Mouse (Mus musculus) lung, postnatal 0 days (tissue): Measurements from ENCODE around the gene Asap2. TPM values are rescaled to one million over a fixed set of nuclear protein-coding genes. Genes with fewer than 3 reads are reported as not detected.

Experiments
- ATAC-seq: fragments of 200-750 bp; cut with Nextera tagmentation; 2 replicates; pipeline ENCODE4 v1.8.0; 2017; ENCODE audit warnings: moderate library complexity
- DNase-seq: peaks from one replicate; pipeline ENCODE4 v3.0.0-alpha.2; 2016; ENCODE audit warnings: low spot score
- H3K27ac ChIP-seq: fragments of 300-500 bp; sonication (generic); 2 replicates; pipeline ENCODE4 v1.5.1; 2014; ENCODE audit warnings: antibody characterized with exemption, mild to moderate bottlenecking, low read length, mixed read lengths
- H3K27me3 ChIP-seq: fragments of 300-500 bp; sonication (generic); replicated peaks from 2 replicates; pipeline ENCODE4 v1.6.1; 2014; ENCODE audit warnings: low read length, mixed read lengths; ENCODE audit not compliant: insufficient read depth
- H3K36me3 ChIP-seq: fragments of 300-500 bp; sonication (generic); 2 replicates; pipeline ENCODE4 v1.6.1; 2014; ENCODE audit warnings: low read length, mixed read lengths; ENCODE audit not compliant: insufficient read depth
- H3K4me1 ChIP-seq: fragments of 300-500 bp; sonication (generic); 2 replicates; pipeline ENCODE4 v1.6.1; 2014; ENCODE audit warnings: antibody characterized with exemption, low read depth, low read length, mixed read lengths; ENCODE audit not compliant: insufficient read depth
- H3K4me2 ChIP-seq: fragments of 300-500 bp; sonication (generic); replicated peaks from 2 replicates; pipeline ENCODE4 v1.6.1; 2014; ENCODE audit warnings: low read depth, mild to moderate bottlenecking, low read length, moderate library complexity, mixed read lengths
- H3K4me3 ChIP-seq: fragments of 300-500 bp; sonication (generic); 2 replicates; pipeline ENCODE4 v1.5.1; 2014; ENCODE audit warnings: low read depth, low read length
- H3K9ac ChIP-seq: fragments of 300-500 bp; sonication (generic); replicated peaks from 2 replicates; pipeline ENCODE4 v1.6.1; 2014; ENCODE audit warnings: low read depth, mild to moderate bottlenecking
- H3K9me3 ChIP-seq: fragments of 300-500 bp; sonication (generic); 2 replicates; pipeline ENCODE4 v1.6.1; 2016; ENCODE audit warnings: low read length, mixed read lengths
- CTCF ChIP-seq: IDR thresholded peaks from 2 replicates; pipeline ENCODE4 v1.5.1; 2016; ENCODE audit warnings: antibody characterized with exemption, mild to moderate bottlenecking
- EP300 ChIP-seq: IDR thresholded peaks from 2 replicates; pipeline ENCODE4 v1.6.1; 2016; ENCODE audit warnings: antibody characterized with exemption, mild to moderate bottlenecking, control low read depth
- WGBS: fragments of 180-500 bp; shearing (Covaris S2); extraction: QIAGEN DNeasy Blood & Tissue Kit; methylation state at CpG from one replicate; pipeline ENCODE4 v1.1.7; 2014; 5-methylcytosine and 5-hydroxymethylcytosine counted together
- polyA plus RNA-seq: library from polyadenylated mRNA; unstranded; fragments of >200 nt; fragmentation: Nextera tagmentation; extraction: Ambion mirVana; gene quantifications from 2 replicates; pipeline ENCODE4 v1.2.1, GENCODE M21; 2015

Gene Asap2
- polyA plus RNA-seq, 1 experiment from 2014 or later: 6.4 TPM

DNA sequence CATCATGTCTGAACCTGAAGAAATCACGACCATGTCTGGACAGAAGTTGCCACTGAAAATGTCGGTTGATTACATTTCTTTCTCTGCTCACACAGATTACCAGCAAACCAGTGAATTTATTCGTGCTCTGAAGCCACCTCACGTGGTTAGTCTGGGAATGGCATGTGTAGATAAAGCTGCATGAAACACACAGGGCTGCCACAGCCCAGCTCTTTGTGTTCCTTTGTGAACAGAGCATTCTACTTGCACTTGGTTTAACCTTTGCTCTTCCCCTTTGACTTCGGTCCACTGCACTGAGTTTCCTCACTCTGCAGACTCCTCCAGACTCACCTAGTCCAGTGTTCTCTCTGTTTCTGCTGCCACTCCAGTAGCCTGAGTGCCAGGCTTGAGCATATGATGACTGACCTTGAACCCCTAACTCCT is 312.1 kb downstream of the Asap2 start:
- Histone ChIP-seq H3K4me1 (no peaks in the 10 kb centered on the region), H3K27me3 (no peaks in the 10 kb centered on the region), H3K4me2 (no peak overlapping the region), H3K9ac (no peak overlapping the region), H3K36me3 (peaks cover 47% of the 10 kb centered on the region), H3K4me3 (no peak overlapping the region), H3K27ac (no peak overlapping the region), H3K9me3 (no peaks in the 10 kb centered on the region)
- TF ChIP-seq CTCF (no peak), EP300 (no peak)
- ATAC-seq: no peak
- DNase-seq: no peak
- WGBS: 82% methylated on average over 5 of the region's 5 CpGs

DNA sequence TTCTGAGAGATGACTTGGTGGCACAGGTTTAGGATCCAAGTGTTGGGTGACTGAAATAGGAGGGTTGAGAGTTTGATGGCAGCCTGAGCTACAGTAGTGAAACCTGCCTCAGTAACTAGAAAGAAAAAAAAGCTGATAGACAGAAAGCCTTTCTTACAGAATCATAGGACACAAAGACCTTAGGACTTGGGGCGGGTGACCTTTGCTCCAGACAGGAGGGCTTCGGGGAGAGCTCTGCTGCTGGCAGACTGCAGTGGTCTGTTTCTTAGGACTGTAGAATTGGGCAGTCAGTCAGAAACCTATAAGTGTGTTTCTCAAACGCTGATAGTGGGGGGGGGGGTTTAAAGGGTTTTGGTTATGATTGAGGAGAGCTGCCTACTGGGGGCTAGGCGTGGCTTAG is 315.5 kb downstream of the Asap2 start:
- 87% methylated on average over 4 of the region's 4 CpGs for WGBS
- no peak for DNase-seq
- TF ChIP-seq EP300: no peak
- no peak for TF ChIP-seq CTCF
- H3K27ac ChIP-seq: no peak overlapping the region
- H3K27me3 ChIP-seq: no peaks in the 10 kb centered on the region
- no peak overlapping the region for H3K9ac ChIP-seq
- no peak overlapping the region for H3K4me2 ChIP-seq
- H3K4me1 ChIP-seq: no peaks in the 10 kb centered on the region
- H3K36me3 ChIP-seq: peaks cover 45% of the 10 kb centered on the region; the same call in 1 of the 2 replicates
- H3K4me3 ChIP-seq: no peak overlapping the region
- H3K9me3 ChIP-seq: no peaks in the 10 kb centered on the region
- ATAC-seq: no peak

DNA sequence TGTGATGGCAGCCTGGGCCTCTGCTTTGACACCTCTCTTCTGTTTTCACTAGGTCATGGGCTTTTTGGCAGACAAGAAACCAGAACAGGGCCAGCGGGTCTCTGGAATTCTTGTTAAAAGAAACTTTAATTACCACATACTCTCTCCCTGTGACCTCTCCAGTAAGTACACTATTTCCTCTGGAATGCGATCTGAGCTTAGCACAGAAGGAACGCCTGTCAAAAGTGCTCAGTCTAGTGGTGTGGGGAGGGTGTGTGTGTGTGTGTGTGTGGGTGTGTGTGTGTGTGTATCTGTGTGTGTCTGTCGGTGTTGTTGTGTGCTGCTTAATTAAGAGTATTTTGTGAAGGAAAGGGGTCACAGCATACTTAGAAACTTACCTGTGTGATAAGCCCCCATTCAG is 316.5 kb downstream of the Asap2 start:
- 68% methylated on average over 4 of the region's 4 CpGs for WGBS
- no peak overlapping the region for H3K27ac ChIP-seq
- H3K4me3 ChIP-seq: no peak overlapping the region
- no peaks in the 10 kb centered on the region for H3K9me3 ChIP-seq
- H3K27me3 ChIP-seq: no peaks in the 10 kb centered on the region
- DNase-seq: no peak
- peaks cover 45% of the 10 kb centered on the region; the same call in 1 of the 2 replicates for H3K36me3 ChIP-seq
- TF ChIP-seq EP300 (no peak), CTCF (no peak)
- H3K9ac ChIP-seq: no peak overlapping the region
- ATAC-seq: peak; percentile 70
- H3K4me2 ChIP-seq: no peak overlapping the region
- no peaks in the 10 kb centered on the region for H3K4me1 ChIP-seq

- 83% methylated on average over 4 of the region's 5 CpGs for WGBS
- TF ChIP-seq CTCF: no peak
- TF ChIP-seq EP300: no peak
- Histone ChIP-seq H3K4me3 (no peak overlapping the region), H3K36me3 (peaks cover 26% of the 10 kb centered on the region; the same call in 1 of the 2 replicates), H3K27ac (no peak overlapping the region), H3K4me1 (peaks cover 2% of the 10 kb centered on the region; the same call in 1 of the 2 replicates), H3K4me2 (no peak overlapping the region), H3K9me3 (no peaks in the 10 kb centered on the region), H3K9ac (no peak overlapping the region), H3K27me3 (no peaks in the 10 kb centered on the region)
- DNase-seq (no peak), ATAC-seq (no peak)
These were observed 321.9 kb downstream of the Asap2 start for GRCm38 (mm10) chr12:21312201-21312600.

- H3K4me1 ChIP-seq: peaks cover 6% of the 10 kb centered on the region; the same call in 1 of the 2 replicates
- DNase-seq (peak; percentile 91), ATAC-seq (peak; percentile 94)
- no peak for TF ChIP-seq CTCF
- no peak for TF ChIP-seq EP300
- H3K4me3 ChIP-seq: peak within 1 kb of the TSS; percentile 81
- H3K9ac ChIP-seq: peak within 1 kb of the TSS; percentile 63
- H3K4me2 ChIP-seq: peak within 1 kb of the TSS; percentile 82
- no peaks in the 10 kb centered on the region for H3K27me3 ChIP-seq
- H3K27ac ChIP-seq: peak within 1 kb of the TSS; percentile 84
- peaks cover 10% of the 10 kb centered on the region; the same call in 1 of the 2 replicates for H3K36me3 ChIP-seq
- no peaks in the 10 kb centered on the region for H3K9me3 ChIP-seq
- WGBS: 2% methylated on average over 53 of the region's 59 CpGs
These were observed 325.9 kb downstream of the Asap2 start, which contains the start of gene Iah1 for GRCm38 (mm10) chr12:21315923-21316868. Gene Iah1 (plus strand): TSS chr12:21316389.

GRCm38 (mm10) chr12:21316869-21317265 is 326.6 kb downstream of the Asap2 start:
- WGBS: 18% methylated on average over 7 of the region's 7 CpGs
- TF ChIP-seq CTCF: no peak
- TF ChIP-seq EP300: no peak
- Histone ChIP-seq H3K27me3 (no peaks in the 10 kb centered on the region), H3K9ac (peak overlapping the region; percentile 63), H3K27ac (peak overlapping the region; percentile 84), H3K4me1 (peaks cover 6% of the 10 kb centered on the region; the same call in 1 of the 2 replicates), H3K4me3 (peak overlapping the region; percentile 81), H3K36me3 (peaks cover 10% of the 10 kb centered on the region; the same call in 1 of the 2 replicates), H3K9me3 (no peaks in the 10 kb centered on the region), H3K4me2 (peak overlapping the region; percentile 82)
- DNase-seq (peak; percentile 55), ATAC-seq (0 out of 2 replicates have a peak, but pooled peaks have one; percentile 10)
